Mouse (Mus musculus) midbrain, embryonic 12.5 days (tissue): ENCODE data around the gene Dolpp1. TPM values are rescaled to one million over a fixed set of nuclear protein-coding genes. Genes with fewer than 3 reads are reported as not detected.

Source experiments
- ATAC-seq: fragments of 200-750 bp; cut with Nextera tagmentation; 2 replicates; pipeline ENCODE4 v1.8.0; 2017; ENCODE audit warnings: low read depth, moderate TSS enrichment, moderate library complexity; ENCODE audit not compliant: low FRiP score
- H3K27ac ChIP-seq: fragments of 300-500 bp; sonication (generic); replicated peaks from 2 replicates; pipeline ENCODE4 v1.5.1; 2016; ENCODE audit warnings: mild to moderate bottlenecking
- H3K27me3 ChIP-seq: fragments of 300-500 bp; sonication (generic); 2 replicates; pipeline ENCODE4 v1.6.1; 2016; ENCODE audit warnings: mild to moderate bottlenecking
- H3K36me3 ChIP-seq: fragments of 300-500 bp; sonication (generic); 2 replicates; pipeline ENCODE4 v1.6.1; 2016
- H3K4me1 ChIP-seq: fragments of 300-500 bp; sonication (generic); 2 replicates; pipeline ENCODE4 v1.6.1; 2016
- H3K4me2 ChIP-seq: fragments of 300-500 bp; sonication (generic); replicated peaks from 2 replicates; pipeline ENCODE4 v1.6.1; 2016; ENCODE audit warnings: mild to moderate bottlenecking, moderate library complexity
- H3K4me3 ChIP-seq: fragments of 300-500 bp; sonication (generic); 2 replicates; pipeline ENCODE4 v1.5.1; 2016; ENCODE audit warnings: mild to moderate bottlenecking
- H3K9ac ChIP-seq: fragments of 300-500 bp; sonication (generic); replicated peaks from 2 replicates; pipeline ENCODE4 v1.6.1; 2016; ENCODE audit warnings: mild to moderate bottlenecking, moderate library complexity
- H3K9me3 ChIP-seq: fragments of 300-500 bp; sonication (generic); 2 replicates; pipeline ENCODE4 v1.6.1; 2016; ENCODE audit warnings: mild to moderate bottlenecking
- WGBS: fragments of 180-500 bp; shearing (Covaris S2); methylation state at CpG from one replicate; pipeline ENCODE4 v1.1.7; 2016; 5-methylcytosine and 5-hydroxymethylcytosine counted together
- polyA plus RNA-seq: library from polyadenylated mRNA; unstranded; fragments of >200 nt; fragmentation: Nextera tagmentation; extraction: Ambion mirVana; gene quantifications from 2 replicates; pipeline ENCODE4 v1.2.1, GENCODE M21; 2016

Gene Dolpp1
- polyA plus RNA-seq, 1 experiment from 2014 or later: 51.2 TPM

DNA sequence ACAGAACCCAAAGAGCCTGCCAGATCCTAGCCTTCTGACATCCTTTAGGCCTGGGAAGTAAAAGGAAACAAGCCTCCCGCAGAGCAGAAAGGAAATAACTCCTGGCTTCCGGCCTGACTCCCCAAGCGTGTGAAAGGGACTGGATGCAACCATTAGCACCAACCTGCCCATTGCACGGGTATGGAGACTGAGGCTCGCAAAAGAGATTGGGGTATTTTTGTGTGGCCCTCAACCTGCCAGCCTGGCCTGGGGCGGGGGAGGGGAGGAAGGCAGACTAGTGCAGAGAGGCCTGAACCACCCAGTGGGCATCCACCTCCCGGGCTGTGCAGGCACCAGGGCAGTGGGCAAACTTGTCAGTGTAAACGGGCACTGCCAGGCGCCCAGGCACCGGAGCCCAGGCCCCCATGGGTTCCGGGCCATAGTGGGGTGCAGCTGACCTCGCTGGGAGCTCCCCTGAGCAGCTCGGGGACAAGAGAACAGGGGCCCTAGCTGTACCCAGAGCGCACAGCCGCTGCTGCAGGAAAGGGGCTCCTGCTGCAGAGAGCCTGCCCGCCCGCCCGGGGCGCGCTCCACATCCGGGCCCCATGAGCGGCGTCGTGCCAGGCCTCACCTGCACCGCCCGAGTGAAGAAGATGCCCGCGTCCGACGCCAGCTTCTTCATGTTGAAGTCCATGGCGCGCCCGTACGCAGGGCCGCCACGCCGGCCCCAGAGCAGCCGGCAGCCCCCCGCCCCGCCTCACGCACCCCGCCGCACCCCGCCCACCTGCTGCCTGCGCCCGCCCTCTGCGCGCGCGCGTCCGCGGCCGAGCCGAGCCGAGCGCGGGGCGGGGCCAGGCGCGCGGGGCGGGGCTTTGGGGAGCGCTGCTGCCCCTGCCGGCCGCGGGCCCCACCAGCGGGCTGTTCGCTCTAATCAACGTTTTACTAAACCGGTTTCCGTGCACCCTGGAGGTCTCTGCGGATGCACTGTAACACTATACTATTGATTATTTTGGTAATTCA, 33.2 kb upstream of the Dolpp1 start, which contains the start of gene Sh3glb2:
TSS of gene Sh3glb2 (minus strand) at position 805 of the 999 bp plus-strand sequence.
- peak within 1 kb of the TSS; percentile 93 for H3K4me2 ChIP-seq
- no peaks in the 10 kb centered on the region for H3K27me3 ChIP-seq
- 3% methylated on average over 56 of the region's 73 CpGs for WGBS
- H3K4me1 ChIP-seq: peaks cover 16% of the 10 kb centered on the region
- ATAC-seq: peak; percentile 77
- H3K36me3 ChIP-seq: peaks cover 13% of the 10 kb centered on the region
- no peaks in the 10 kb centered on the region for H3K9me3 ChIP-seq
- 0 out of 2 replicates have a peak within 1 kb of the TSS, but pooled peaks have one; percentile 54 for H3K27ac ChIP-seq
- peak within 1 kb of the TSS; percentile 80 for H3K9ac ChIP-seq
- H3K4me3 ChIP-seq: peak within 1 kb of the TSS; percentile 60

DNA sequence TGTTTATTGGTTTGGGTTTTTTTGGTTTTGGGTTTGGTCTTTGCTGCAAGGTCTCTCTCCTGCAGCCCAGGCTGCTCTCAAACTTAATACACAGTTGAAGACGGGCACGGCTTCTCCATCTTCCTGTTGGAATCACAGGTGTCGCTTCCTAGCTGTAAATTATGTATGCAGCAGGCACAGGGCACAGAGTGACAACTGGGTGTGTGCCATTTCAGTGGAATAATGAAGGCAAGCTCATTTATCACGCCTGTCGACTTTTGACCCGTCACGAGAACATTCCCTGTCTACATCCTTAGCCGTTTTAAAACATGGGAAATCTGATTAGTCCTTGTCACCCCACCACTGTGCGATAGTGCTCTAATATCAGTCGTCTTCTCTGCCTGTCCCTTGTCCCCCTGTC, 31.4 kb upstream of the Dolpp1 start:
- Histone ChIP-seq H3K4me2 (no peak overlapping the region), H3K9ac (no peak overlapping the region; the same call in 1 of the 2 replicates), H3K4me1 (peaks cover 28% of the 10 kb centered on the region), H3K27ac (no peak overlapping the region), H3K9me3 (no peaks in the 10 kb centered on the region), H3K27me3 (no peaks in the 10 kb centered on the region), H3K36me3 (no peaks in the 10 kb centered on the region), H3K4me3 (no peak overlapping the region)
- 75% methylated on average over 10 of the region's 10 CpGs for WGBS
- no peak for ATAC-seq

DNA sequence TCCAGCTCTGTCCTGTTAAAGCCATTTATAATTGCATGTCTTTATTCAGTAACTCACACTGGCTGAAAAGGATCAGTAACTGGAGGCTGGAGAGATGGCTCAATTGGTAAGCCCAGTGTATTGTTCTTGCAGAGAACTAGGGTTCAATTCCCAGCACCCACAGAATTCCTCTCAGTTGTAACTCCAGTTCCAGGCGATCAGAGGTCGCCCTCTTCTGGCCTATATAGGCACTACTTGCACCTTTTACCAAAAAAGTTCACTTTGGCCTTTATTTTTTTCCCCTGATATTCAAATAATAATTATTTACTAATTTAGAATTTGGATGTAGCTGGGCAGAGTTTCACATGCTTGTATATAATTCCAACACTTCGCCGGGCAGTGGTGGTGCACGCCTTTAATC, 29.2 kb upstream of the Dolpp1 start:
- no peak overlapping the region for H3K9ac ChIP-seq
- no peaks in the 10 kb centered on the region for H3K9me3 ChIP-seq
- H3K4me2 ChIP-seq: no peak overlapping the region
- H3K4me1 ChIP-seq: peaks cover 24% of the 10 kb centered on the region
- no peak overlapping the region for H3K27ac ChIP-seq
- H3K36me3 ChIP-seq: peaks cover 8% of the 10 kb centered on the region
- H3K4me3 ChIP-seq: no peak overlapping the region
- 75% methylated on average over 5 of the region's 5 CpGs for WGBS
- H3K27me3 ChIP-seq: no peaks in the 10 kb centered on the region
- ATAC-seq: no peak

DNA sequence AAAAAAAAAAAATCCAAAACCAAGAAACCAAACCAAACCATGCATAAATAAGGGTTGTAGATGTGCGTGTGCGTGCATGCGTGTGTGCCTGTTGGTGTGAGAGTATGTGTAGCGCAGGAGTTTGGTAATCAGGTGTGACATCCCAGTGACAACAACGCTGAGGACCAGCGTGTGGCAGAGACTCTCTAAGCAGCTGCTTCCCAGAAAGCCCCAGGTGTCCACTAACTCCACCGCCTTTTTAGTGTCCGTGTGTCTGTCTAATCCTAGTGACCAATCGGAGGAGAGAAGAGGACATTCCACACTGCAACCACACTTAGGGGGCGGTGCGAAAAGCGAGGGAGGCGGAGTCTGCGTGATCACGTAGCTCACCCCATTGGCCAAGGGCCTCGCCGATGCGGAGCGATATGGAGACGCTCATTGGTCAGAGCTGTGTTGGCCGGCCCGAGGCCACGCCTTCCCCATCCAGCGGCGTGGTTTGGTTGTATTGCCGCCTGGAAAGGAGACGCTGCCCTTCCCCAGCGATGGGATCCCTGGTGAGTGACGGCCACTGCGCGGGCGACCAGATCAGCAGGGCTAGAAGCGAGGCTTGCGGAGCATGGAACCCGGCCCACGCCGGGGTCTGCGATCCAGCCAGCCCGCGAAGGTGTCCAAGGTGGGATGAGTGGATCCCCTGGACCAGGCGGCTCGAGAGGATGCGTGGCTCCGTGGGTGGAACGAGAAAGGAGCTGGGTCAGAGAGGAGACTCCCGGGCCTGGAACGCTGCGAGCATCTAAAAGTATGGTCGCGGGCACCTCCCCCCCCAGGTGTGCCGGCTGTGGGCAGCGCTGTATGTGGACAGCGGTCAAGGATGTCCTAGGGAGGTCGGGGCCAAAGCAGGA, 28.0 kb upstream of the Dolpp1 start, which contains the start of gene Miga2:
TSS of gene Miga2 (plus strand) at position 461 of the 878 bp plus-strand sequence.
- WGBS: under 1% methylated on average over 54 of the region's 54 CpGs
- H3K4me2 ChIP-seq: peak within 1 kb of the TSS; percentile 94
- peak within 1 kb of the TSS; percentile 83 for H3K4me3 ChIP-seq
- no peaks in the 10 kb centered on the region for H3K9me3 ChIP-seq
- H3K9ac ChIP-seq: peak within 1 kb of the TSS; percentile 81
- peak within 1 kb of the TSS; percentile 79 for H3K27ac ChIP-seq
- no peaks in the 10 kb centered on the region for H3K27me3 ChIP-seq
- H3K36me3 ChIP-seq: peaks cover 19% of the 10 kb centered on the region
- peak; percentile 98 for ATAC-seq
- peaks cover 14% of the 10 kb centered on the region for H3K4me1 ChIP-seq

DNA sequence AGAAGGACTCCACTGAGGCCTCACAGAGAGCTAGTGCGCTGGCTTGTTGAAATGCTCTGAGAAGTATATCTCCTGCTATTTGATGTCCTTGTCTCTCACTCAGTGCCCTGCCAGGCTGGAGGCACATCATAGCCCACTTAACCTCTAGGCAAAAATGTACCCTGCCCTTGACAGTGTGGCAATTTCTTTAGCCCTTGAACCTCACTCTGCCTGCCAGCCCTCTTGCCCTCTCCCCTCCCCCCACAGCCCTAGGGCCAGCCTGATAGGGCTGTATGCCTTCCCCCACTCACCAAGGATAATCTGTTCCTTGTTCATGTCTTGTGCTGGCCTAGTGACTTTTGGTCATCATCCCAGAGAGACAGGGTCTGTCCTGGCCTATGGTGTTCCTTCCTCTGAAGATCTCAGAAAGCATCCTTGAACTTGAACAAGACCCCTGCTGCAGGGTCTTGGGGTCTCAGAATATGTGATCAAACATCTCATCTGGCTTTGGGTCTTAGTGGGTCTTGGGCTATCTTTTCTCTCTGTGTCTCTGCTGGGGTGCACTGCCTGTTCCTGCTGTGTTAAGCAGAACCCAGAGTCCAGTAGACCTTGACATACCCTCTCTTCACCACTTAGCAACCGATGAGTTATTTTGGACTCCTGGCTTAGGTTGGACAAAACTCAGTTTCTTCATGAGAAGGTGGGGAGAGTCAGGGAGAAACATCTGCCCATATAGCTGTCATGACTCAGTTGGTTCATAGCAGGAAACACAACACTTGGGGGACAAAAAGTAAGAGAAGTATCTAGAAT, 26.6 kb upstream of the Dolpp1 start:
- no peak for ATAC-seq
- H3K36me3 ChIP-seq: peaks cover 34% of the 10 kb centered on the region
- WGBS: 88% methylated on average over 2 of the region's 2 CpGs
- peaks cover 14% of the 10 kb centered on the region for H3K4me1 ChIP-seq
- no peak overlapping the region for H3K27ac ChIP-seq
- peak overlapping the region; percentile 83 for H3K4me3 ChIP-seq
- H3K9ac ChIP-seq: peak overlapping the region; percentile 81
- peak overlapping the region; percentile 94 for H3K4me2 ChIP-seq
- H3K27me3 ChIP-seq: no peaks in the 10 kb centered on the region
- no peaks in the 10 kb centered on the region for H3K9me3 ChIP-seq

DNA sequence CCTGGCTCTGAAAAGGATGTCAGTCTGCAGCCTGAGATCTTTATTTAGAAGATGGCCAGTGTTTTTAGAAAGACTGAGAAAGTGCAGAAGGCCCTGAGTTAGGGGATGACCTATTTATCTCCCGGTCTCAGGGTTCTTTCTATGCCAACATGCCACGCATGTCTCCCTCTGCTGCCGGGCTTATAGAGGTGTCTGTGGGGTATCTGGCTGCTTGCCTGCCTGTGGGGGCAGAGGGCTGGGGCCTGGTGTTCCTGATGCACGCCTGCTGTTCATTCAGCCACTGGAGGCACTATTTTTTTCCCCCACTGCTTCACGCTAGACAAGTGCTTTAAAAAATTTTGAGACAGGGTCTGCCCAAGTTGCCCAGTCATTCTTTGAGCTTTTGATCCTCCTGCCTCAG, 25.9 kb upstream of the Dolpp1 start:
- Histone ChIP-seq H3K4me1 (peaks cover 14% of the 10 kb centered on the region), H3K27ac (no peak overlapping the region), H3K36me3 (peaks cover 41% of the 10 kb centered on the region), H3K4me2 (no peak overlapping the region), H3K4me3 (no peak overlapping the region), H3K27me3 (no peaks in the 10 kb centered on the region), H3K9me3 (no peaks in the 10 kb centered on the region), H3K9ac (no peak overlapping the region)
- 80% methylated on average over 5 of the region's 5 CpGs for WGBS
- ATAC-seq: no peak

DNA sequence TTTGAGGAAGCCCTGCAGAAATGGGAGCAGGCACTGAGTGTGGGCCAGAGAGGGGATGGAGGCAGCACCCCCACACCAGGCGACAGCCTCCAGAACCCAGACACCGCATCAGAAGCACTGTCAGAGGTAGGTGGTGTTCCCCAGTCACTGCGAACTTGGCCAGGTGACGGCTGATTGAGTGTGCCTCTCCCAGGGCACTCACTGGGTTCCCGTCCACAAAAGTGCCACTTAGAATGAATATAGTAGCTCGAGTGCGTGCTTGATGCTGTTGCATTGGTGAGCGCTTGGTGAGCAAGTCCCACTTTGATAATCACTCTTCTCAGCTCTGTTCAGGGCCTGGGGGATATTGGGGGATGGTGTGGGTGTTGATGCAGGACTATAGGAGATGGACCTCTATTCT, 20.5 kb upstream of the Dolpp1 start:
- no peaks in the 10 kb centered on the region for H3K9me3 ChIP-seq
- peaks cover 87% of the 10 kb centered on the region for H3K36me3 ChIP-seq
- no peak overlapping the region for H3K4me2 ChIP-seq
- H3K4me3 ChIP-seq: no peak overlapping the region
- 98% methylated on average over 8 of the region's 8 CpGs for WGBS
- no peaks in the 10 kb centered on the region for H3K4me1 ChIP-seq
- no peak for ATAC-seq
- H3K27ac ChIP-seq: no peak overlapping the region
- no peaks in the 10 kb centered on the region for H3K27me3 ChIP-seq
- no peak overlapping the region for H3K9ac ChIP-seq

DNA sequence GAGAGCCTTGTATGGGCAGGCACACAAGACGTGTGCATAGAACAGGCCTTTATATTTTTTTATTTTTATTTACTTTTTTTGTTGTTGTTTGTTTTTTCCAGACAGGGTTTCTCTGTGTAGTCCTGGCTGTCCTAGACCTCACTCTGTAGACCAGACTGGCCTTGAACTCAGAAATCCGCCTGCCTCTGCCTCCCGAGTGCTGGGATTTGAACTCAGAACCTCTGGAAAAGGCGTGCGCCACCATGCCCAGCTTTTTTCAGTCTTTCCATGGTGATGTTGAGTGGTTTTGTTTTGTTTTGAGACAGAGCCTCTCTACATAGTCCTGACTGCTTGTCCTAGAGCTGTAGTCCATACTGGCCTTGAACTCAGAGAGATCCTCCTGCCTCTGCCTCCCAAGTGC, 19.3 kb upstream of the Dolpp1 start:
- H3K4me1 ChIP-seq: no peaks in the 10 kb centered on the region
- H3K4me3 ChIP-seq: no peak overlapping the region
- H3K4me2 ChIP-seq: no peak overlapping the region
- no peaks in the 10 kb centered on the region for H3K27me3 ChIP-seq
- no peak overlapping the region for H3K9ac ChIP-seq
- WGBS: 95% methylated on average over 5 of the region's 5 CpGs
- no peaks in the 10 kb centered on the region for H3K9me3 ChIP-seq
- H3K36me3 ChIP-seq: peaks cover 91% of the 10 kb centered on the region
- no peak overlapping the region for H3K27ac ChIP-seq
- ATAC-seq: no peak

DNA sequence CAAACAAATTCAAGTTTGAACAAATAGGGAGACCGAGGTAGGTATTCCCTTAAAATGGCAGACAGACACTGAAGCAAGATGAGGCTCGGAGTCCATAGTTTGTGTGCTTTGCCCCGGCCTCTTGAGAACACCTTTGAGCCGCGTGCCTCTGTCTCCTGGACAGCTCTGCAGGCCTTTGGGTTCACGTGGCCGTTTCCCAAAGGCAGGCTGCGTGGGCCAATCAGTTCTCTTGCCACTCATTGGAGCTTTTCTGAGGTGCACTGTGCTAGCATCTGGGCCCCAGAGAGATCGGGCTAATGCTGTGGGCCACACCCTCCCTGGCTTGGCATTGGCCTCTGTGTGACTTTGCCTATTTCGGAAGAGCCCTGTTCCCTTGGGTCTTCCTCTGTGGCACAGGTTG, 16.2 kb upstream of the Dolpp1 start:
- Histone ChIP-seq H3K27ac (no peak overlapping the region), H3K36me3 (peaks cover 90% of the 10 kb centered on the region), H3K27me3 (no peaks in the 10 kb centered on the region), H3K9me3 (no peaks in the 10 kb centered on the region), H3K9ac (no peak overlapping the region), H3K4me2 (no peak overlapping the region), H3K4me3 (no peak overlapping the region), H3K4me1 (no peaks in the 10 kb centered on the region)
- ATAC-seq: no peak
- WGBS: 95% methylated on average over 10 of the region's 10 CpGs

DNA sequence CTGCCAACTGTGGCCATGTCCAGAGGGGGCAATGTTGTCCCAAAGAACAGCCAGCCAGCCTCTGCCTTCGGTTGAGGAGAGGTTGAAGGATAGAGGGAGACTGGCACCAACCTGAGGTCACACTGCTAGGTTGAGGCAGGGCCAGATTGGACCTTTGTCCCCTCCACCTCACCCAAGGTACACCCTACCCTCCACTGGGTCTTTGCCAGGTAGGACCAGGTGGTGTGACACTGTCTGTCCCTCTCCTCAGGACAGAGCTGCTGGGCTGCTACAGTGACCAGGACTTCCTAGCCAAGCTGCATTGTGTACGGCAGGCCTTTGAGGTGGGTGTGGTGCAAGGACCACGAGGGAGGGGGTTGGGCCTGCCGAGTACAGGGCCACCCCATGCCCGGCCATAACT, 14.3 kb upstream of the Dolpp1 start:
- H3K9ac ChIP-seq: no peak overlapping the region
- H3K27me3 ChIP-seq: no peaks in the 10 kb centered on the region
- no peak overlapping the region for H3K4me2 ChIP-seq
- no peak overlapping the region for H3K4me3 ChIP-seq
- WGBS: 92% methylated on average over 5 of the region's 5 CpGs
- H3K36me3 ChIP-seq: peaks cover 90% of the 10 kb centered on the region
- no peaks in the 10 kb centered on the region for H3K4me1 ChIP-seq
- no peak overlapping the region for H3K27ac ChIP-seq
- no peak for ATAC-seq
- H3K9me3 ChIP-seq: no peaks in the 10 kb centered on the region

DNA sequence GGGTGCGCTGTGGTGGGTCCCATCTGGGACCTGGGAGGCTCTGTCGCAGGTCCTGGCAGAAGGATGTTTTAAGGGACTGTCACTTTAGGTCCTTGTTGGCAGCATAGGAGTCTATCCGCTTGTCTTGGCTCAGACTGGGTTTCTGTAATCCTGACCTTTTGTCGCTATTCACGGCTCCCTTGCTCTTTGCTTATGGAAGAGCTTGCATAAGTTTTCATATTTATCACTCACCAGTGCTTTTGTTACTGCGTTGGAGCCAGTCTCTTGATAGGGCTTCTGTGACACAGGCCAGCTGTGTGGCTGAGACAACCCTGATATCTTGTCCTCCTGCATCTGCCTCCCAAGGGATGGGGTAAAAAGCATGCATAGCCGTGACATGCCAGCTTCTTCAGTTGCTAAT, 12.7 kb upstream of the Dolpp1 start:
- Histone ChIP-seq H3K27me3 (no peaks in the 10 kb centered on the region), H3K4me1 (no peaks in the 10 kb centered on the region), H3K36me3 (peaks cover 90% of the 10 kb centered on the region), H3K4me2 (no peak overlapping the region), H3K9ac (no peak overlapping the region), H3K27ac (no peak overlapping the region), H3K9me3 (no peaks in the 10 kb centered on the region), H3K4me3 (no peak overlapping the region)
- no peak for ATAC-seq
- WGBS: 91% methylated on average over 7 of the region's 7 CpGs
